Mouse (Mus musculus) T-helper 1 cell (primary cell): ENCODE data around the gene Slc25a40.

Source experiments
- in situ Hi-C: fragments of 300-600 bp; cut with MboI, MseI; formaldehyde crosslinking; loops from one replicate; pipeline ENCODE4 v1.15.1; 2025; ENCODE audit warnings: high pct_unique_total_duplicates

Gene Slc25a40

GRCm38 (mm10) chr5:8489471-8490110 is 66.9 kb downstream of the Slc25a40 start:
- in situ Hi-C loops, result loop anchor here (5.0 kb wide), 1 partner anchor 343 kb away; no protein-coding TSS in a partner anchor

- in situ Hi-C loops, result no loop called here
Measured at GRCm38 (mm10) chr5:8491778-8492177, 69.1 kb downstream of the Slc25a40 start.
